Mouse (Mus musculus): ENCODE measurements around the gene Ccdc62. TPM values are rescaled to one million over a fixed set of nuclear protein-coding genes. Genes with fewer than 3 reads are reported as not detected.

The Ccdc62 gene
- polyA plus RNA-seq, 1 experiment: 10.6 TPM

DNA sequence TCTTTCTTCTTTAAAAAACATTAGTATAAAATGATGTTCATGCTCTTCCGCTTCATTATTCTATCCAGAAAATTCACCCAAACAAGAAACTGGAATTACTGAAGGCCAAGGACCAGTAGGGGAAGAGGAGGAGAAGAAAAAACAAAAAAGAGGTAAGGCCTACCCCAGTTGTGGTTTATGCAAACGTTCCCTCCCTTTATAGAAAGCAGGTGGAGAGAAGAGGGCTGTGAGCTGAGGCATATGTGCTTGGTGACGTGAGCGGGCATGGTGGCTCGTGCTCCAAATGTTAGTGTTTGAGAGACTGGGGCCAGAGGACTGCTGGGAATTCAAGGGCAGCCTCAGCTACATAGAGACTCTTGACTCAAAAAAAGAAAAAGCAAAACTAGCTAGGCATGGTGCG is 8.4 kb upstream of the Ccdc62 start:
- no peak overlapping the region for H3K4me3 ChIP-seq (replicated peaks; ENCODE audit: control insufficient read depth, low read depth, low read length)
- 87% methylated on average over 6 of the region's 6 CpGs for whole genome bisulfite sequencing

DNA sequence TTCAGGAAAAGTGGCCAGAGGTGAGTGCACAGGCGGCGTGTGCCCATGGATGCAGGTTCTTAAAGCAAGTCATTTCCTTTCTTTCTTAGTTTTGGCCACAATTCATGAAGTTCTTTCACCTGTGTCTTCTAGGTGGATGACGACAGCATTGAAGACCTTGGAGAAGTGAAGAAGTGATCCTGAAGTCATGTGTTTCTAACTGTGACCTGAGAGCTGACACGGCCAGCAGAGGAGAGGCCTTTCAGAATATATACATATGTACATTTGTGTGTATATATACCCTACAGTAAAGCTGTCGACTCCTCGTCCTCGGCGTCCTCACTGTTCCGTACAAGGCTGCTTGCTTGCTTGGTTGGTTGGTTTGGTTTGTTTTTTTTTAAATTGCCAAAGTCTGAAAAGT is 3.4 kb upstream of the Ccdc62 start, which contains the start of gene Gm43518:
Gene Gm43518 (plus strand): TSS at position 301 of the 400 bp plus-strand sequence.
- no peak within 1 kb of the TSS for H3K27ac ChIP-seq (ENCODE audit: control insufficient read depth, insufficient read depth, low read depth, low read length, poor library complexity)
- no peak for TF ChIP-seq CTCF (IDR thresholded peaks at IDR 0.05; ENCODE audit: control insufficient read depth, insufficient read depth, low read length)
- TF ChIP-seq POLR2A (IDR thresholded peaks at IDR 0.05; ENCODE audit: borderline replicate concordance, control insufficient read depth, low read depth, low read length): no peak
- 91% methylated on average over 9 of the region's 9 CpGs for WGBS
- H3K4me3 ChIP-seq (replicated peaks; ENCODE audit: control insufficient read depth, low read depth, low read length): no peak within 1 kb of the TSS
- peaks cover 1% of the 10 kb centered on the region; the same call in 1 of the 2 replicates for H3K4me1 ChIP-seq (ENCODE audit: control insufficient read depth, insufficient read depth, low read length)

More for the DNA sequence above, 8.4 kb upstream of the Ccdc62 start:
- Histone ChIP-seq H3K27ac (ENCODE audit: control insufficient read depth, insufficient read depth, low read depth, low read length, poor library complexity) (no peak overlapping the region), H3K4me1 (ENCODE audit: control insufficient read depth, insufficient read depth, low read length) (no peaks in the 10 kb centered on the region)
- TF ChIP-seq CTCF (IDR thresholded peaks at IDR 0.05; ENCODE audit: control insufficient read depth, insufficient read depth, low read length) (no peak), POLR2A (IDR thresholded peaks at IDR 0.05; ENCODE audit: borderline replicate concordance, control insufficient read depth, low read depth, low read length) (no peak)

DNA sequence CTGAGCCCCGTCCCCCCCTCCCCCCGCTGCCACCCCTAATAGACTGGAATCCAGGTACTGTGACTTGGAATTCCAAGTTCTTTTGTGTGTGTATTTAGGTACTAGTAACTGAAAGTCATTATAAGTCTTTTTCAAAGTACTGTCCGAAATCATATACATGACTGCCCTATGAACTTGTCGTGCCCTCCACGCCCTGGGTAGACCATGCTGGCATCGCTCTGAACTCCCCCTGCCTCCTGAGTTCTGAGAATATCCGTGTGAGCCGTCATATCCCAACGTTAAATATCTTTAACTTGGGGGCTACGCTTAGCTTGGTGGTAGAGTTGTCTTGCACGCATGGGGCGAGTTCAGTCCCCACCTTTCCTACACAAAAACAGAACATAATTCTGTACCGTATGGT is 652 bp downstream of the Ccdc62 start:
- Histone ChIP-seq H3K4me1 (ENCODE audit: control insufficient read depth, insufficient read depth, low read length) (peaks cover 1% of the 10 kb centered on the region; the same call in 1 of the 2 replicates), H3K4me3 (replicated peaks; ENCODE audit: control insufficient read depth, low read depth, low read length) (peak overlapping the region; percentile 75), H3K27ac (ENCODE audit: control insufficient read depth, insufficient read depth, low read depth, low read length, poor library complexity) (no peak overlapping the region)
- 34% methylated on average over 13 of the region's 13 CpGs for WGBS
- TF ChIP-seq POLR2A (IDR thresholded peaks at IDR 0.05; ENCODE audit: borderline replicate concordance, control insufficient read depth, low read depth, low read length) (no peak), CTCF (IDR thresholded peaks at IDR 0.05; ENCODE audit: control insufficient read depth, insufficient read depth, low read length) (no peak)

GRCm38 (mm10) chr5:123932927-123933326 is 2.4 kb downstream of the Ccdc62 start:
- Histone ChIP-seq H3K4me3 (replicated peaks; ENCODE audit: control insufficient read depth, low read depth, low read length) (no peak overlapping the region), H3K27ac (ENCODE audit: control insufficient read depth, insufficient read depth, low read depth, low read length, poor library complexity) (no peak overlapping the region), H3K4me1 (ENCODE audit: control insufficient read depth, insufficient read depth, low read length) (peaks cover 1% of the 10 kb centered on the region; the same call in 1 of the 2 replicates)
- TF ChIP-seq POLR2A (IDR thresholded peaks at IDR 0.05; ENCODE audit: borderline replicate concordance, control insufficient read depth, low read depth, low read length) (no peak), CTCF (IDR thresholded peaks at IDR 0.05; ENCODE audit: control insufficient read depth, insufficient read depth, low read length) (no peak)

GRCm38 (mm10) chr5:123933556-123933955 is 3.1 kb downstream of the Ccdc62 start:
- 83% methylated on average over 12 of the region's 12 CpGs for WGBS
- TF ChIP-seq CTCF (IDR thresholded peaks at IDR 0.05; ENCODE audit: control insufficient read depth, insufficient read depth, low read length) (no peak), POLR2A (IDR thresholded peaks at IDR 0.05; ENCODE audit: borderline replicate concordance, control insufficient read depth, low read depth, low read length) (no peak)
- Histone ChIP-seq H3K27ac (ENCODE audit: control insufficient read depth, insufficient read depth, low read depth, low read length, poor library complexity) (no peak overlapping the region), H3K4me3 (replicated peaks; ENCODE audit: control insufficient read depth, low read depth, low read length) (no peak overlapping the region), H3K4me1 (ENCODE audit: control insufficient read depth, insufficient read depth, low read length) (peaks cover 1% of the 10 kb centered on the region; the same call in 1 of the 2 replicates)

DNA sequence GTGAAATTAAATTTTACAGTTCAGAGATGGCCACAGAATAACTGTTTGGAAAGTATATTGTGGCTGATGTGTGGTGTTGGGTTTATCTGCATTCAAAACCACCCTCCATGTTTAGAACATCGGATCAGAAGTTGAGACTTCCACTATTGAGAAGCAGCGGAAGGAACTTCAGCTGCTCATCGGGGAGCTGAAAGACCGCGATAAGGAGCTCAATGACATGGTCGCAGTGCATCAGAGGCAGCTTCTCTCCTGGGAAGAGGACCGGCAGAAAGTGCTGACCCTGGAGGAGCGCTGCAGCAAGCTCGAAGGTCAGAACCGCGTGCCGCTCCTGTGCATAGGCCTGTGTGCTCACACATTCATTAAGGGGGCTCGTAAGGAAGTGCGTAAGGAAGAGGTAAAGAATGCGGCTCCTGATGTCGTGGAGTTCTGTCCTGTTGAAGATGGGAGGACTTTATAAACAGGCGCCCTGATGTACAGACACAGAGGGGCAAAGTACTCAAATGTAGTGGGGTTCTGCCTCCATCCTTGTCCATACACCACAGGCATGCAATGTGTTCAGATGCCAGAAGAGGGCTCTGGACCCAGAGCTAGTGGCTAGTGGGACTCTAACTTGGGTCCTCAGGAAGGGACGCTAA is 3.6 kb downstream of the Ccdc62 start:
- 71% methylated on average over 18 of the region's 18 CpGs for WGBS
- TF ChIP-seq CTCF (IDR thresholded peaks at IDR 0.05; ENCODE audit: control insufficient read depth, insufficient read depth, low read length) (peak; percentile 37; the same call in 1 of the 2 replicates), POLR2A (IDR thresholded peaks at IDR 0.05; ENCODE audit: borderline replicate concordance, control insufficient read depth, low read depth, low read length) (no peak)
- H3K4me3 ChIP-seq (replicated peaks; ENCODE audit: control insufficient read depth, low read depth, low read length): no peak overlapping the region
- no peak overlapping the region for H3K27ac ChIP-seq (ENCODE audit: control insufficient read depth, insufficient read depth, low read depth, low read length, poor library complexity)
- H3K4me1 ChIP-seq (ENCODE audit: control insufficient read depth, insufficient read depth, low read length): peaks cover 4% of the 10 kb centered on the region; the same call in 1 of the 2 replicates

GRCm38 (mm10) chr5:123935931-123936330 is 5.5 kb downstream of the Ccdc62 start:
- H3K4me3 ChIP-seq (replicated peaks; ENCODE audit: control insufficient read depth, low read depth, low read length): no peak overlapping the region
- no peak overlapping the region for H3K27ac ChIP-seq (ENCODE audit: control insufficient read depth, insufficient read depth, low read depth, low read length, poor library complexity)
- no peak for TF ChIP-seq CTCF (IDR thresholded peaks at IDR 0.05; ENCODE audit: control insufficient read depth, insufficient read depth, low read length)
- TF ChIP-seq POLR2A (IDR thresholded peaks at IDR 0.05; ENCODE audit: borderline replicate concordance, control insufficient read depth, low read depth, low read length): no peak
- 90% methylated on average over 5 of the region's 5 CpGs for WGBS
- peaks cover 4% of the 10 kb centered on the region; the same call in 1 of the 2 replicates for H3K4me1 ChIP-seq (ENCODE audit: control insufficient read depth, insufficient read depth, low read length)

- Histone ChIP-seq H3K4me3 (replicated peaks; ENCODE audit: control insufficient read depth, low read depth, low read length) (no peak overlapping the region), H3K27ac (ENCODE audit: control insufficient read depth, insufficient read depth, low read depth, low read length, poor library complexity) (no peak overlapping the region), H3K4me1 (ENCODE audit: control insufficient read depth, insufficient read depth, low read length) (peaks cover 2% of the 10 kb centered on the region; the same call in 1 of the 2 replicates)
- WGBS: 8% methylated on average over 5 of the region's 5 CpGs
- no peak for TF ChIP-seq POLR2A (IDR thresholded peaks at IDR 0.05; ENCODE audit: borderline replicate concordance, control insufficient read depth, low read depth, low read length)
- no peak for TF ChIP-seq CTCF (IDR thresholded peaks at IDR 0.05; ENCODE audit: control insufficient read depth, insufficient read depth, low read length)
These were observed 8.0 kb downstream of the Ccdc62 start for GRCm38 (mm10) chr5:123938479-123938878.
